Mouse (Mus musculus) small intestine, adult 2 months (tissue): ENCODE results near the gene Palm.

Experiments
- CTCF ChIP-seq: fragments of 200-500 bp; IDR thresholded peaks from 2 replicates; pipeline ENCODE4 v1.5.1; 2012; ENCODE audit warnings: low read depth, mild to moderate bottlenecking, control low read depth, inconsistent platforms, low read length, moderate library complexity, mixed read lengths; ENCODE audit not compliant: insufficient replicate concordance, insufficient read length; ENCODE audit errors: extremely low read depth
- POLR2A ChIP-seq: fragments of 200-500 bp; IDR thresholded peaks from 2 replicates; pipeline ENCODE4 v1.6.1; 2012; ENCODE audit warnings: low read depth, mild to moderate bottlenecking, control low read depth, inconsistent platforms, low read length, moderate library complexity

DNA sequence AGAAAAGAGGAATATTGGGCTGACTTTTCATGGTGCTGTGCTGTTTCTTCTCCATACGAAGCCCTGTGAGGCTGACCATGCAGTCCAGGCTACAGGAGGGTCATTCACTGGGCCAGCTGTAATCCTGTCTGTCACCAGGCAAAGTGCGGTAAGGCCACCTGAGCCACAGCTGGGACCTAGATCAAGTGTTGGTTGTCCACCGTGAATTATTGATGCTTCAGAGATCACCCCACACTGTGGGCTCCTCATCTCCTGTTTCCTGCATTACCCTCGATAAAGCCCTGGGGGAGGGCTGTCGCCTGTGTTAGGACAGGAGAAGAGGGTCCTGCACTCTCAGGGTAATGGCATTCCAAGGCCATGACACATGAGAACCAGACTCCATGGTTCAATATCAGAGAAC lies 53.2 kb downstream of the Palm start:
- TF ChIP-seq CTCF: no peak
- no peak for TF ChIP-seq POLR2A
